Mouse (Mus musculus) heart, adult 2 months (tissue): ENCODE results near the gene Snx22.

Source experiments
- CTCF ChIP-seq: fragments of 200-600 bp; IDR thresholded peaks from 2 replicates; pipeline ENCODE4 v1.8.1; 2022; ENCODE audit warnings: antibody characterized with exemption, mild to moderate bottlenecking, moderate library complexity
- POLR2A ChIP-seq: fragments of 200-500 bp; IDR thresholded peaks from 2 replicates; pipeline ENCODE4 v1.6.1; 2011; ENCODE audit warnings: mild to moderate bottlenecking, low read depth, low read length, control low read depth; ENCODE audit not compliant: insufficient read depth

DNA sequence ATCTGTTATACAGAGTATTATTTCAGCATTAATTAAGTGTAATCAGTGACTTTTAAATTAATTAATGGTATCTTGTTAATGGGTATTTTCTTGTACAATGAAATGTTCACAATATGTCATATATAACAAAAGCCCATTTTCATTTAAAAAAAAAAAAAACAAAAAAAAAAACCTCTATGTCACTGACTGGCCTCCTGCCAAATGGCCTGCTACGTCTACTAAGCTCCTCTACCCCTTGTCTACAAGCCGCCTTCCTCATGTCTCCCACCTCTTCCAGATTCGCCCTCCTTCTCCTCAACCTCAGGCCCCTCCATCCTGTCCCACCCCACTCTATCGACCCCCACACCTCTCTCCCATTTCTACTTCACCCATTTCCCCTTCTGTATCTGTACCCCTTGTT lies 18.0 kb downstream of the Snx22 start:
- TF ChIP-seq POLR2A (no peak), CTCF (no peak)
